Mouse (Mus musculus) thymus, adult 2 months (tissue): ENCODE data around the gene Schip1.

ENCODE experiments used
- CTCF ChIP-seq: fragments of 200-500 bp; IDR thresholded peaks from 2 replicates; pipeline ENCODE4 v1.5.1; 2012; ENCODE audit warnings: mild to moderate bottlenecking, control low read depth, low read length, moderate library complexity, borderline replicate concordance; ENCODE audit not compliant: control insufficient read depth, poor library complexity, insufficient read depth; ENCODE audit errors: extremely low read depth
- POLR2A ChIP-seq: fragments of 200-500 bp; IDR thresholded peaks from 2 replicates; pipeline ENCODE4 v1.6.1; 2012; ENCODE audit warnings: mild to moderate bottlenecking, low read length, control low read depth, moderate library complexity; ENCODE audit not compliant: control insufficient read depth, poor library complexity, insufficient read depth; ENCODE audit errors: extremely low read depth

DNA sequence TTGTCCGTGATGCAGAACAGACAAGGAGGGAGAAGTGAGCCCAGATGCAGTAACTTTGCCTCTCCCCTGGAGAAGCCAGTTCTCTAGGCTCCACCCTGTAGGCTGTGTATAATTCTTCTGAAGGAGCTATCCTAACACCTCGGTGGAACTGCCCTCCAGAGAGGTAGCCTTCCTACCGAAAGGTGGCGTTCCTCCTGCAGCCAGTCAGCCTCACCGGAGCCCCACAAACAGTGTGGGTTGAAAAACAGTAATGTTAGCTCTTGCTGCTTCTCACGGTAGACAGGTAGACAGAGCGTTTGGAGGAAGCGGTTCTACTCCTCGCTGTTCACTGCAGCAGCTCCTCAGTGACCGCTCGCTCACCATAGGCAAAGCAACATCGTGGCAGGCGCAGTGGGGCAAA, 517.0 kb downstream of the Schip1 start:
- no peak for TF ChIP-seq POLR2A
- TF ChIP-seq CTCF: no peak
